Mouse (Mus musculus) kidney, embryonic 14.5 days (tissue): ENCODE data around the gene Psmc2. TPM values are rescaled to one million over a fixed set of nuclear protein-coding genes. Genes with fewer than 3 reads are reported as not detected.

Experiments
- ATAC-seq: fragments of 200-750 bp; cut with Nextera tagmentation; 2 replicates; pipeline ENCODE4 v1.8.0; 2017; ENCODE audit warnings: moderate number of reproducible peaks, mild to moderate bottlenecking, moderate TSS enrichment, moderate library complexity; ENCODE audit not compliant: low FRiP score, low TSS enrichment
- H3K27ac ChIP-seq: fragments of 300-500 bp; sonication (generic); 2 replicates; pipeline ENCODE4 v1.5.1; 2014; ENCODE audit warnings: low read depth, mild to moderate bottlenecking, low read length, moderate library complexity, mixed read lengths
- H3K27me3 ChIP-seq: fragments of 300-500 bp; sonication (generic); 2 replicates; pipeline ENCODE4 v1.6.1; 2014; ENCODE audit warnings: mild to moderate bottlenecking, low read length; ENCODE audit not compliant: control insufficient read depth, insufficient read depth
- H3K36me3 ChIP-seq: fragments of 300-500 bp; sonication (generic); 2 replicates; pipeline ENCODE4 v1.6.1; 2014; ENCODE audit warnings: low read length, mixed read lengths; ENCODE audit not compliant: control insufficient read depth, insufficient read depth
- H3K4me1 ChIP-seq: fragments of 300-500 bp; sonication (generic); 2 replicates; pipeline ENCODE4 v1.6.1; 2014; ENCODE audit warnings: low read length, mixed read lengths; ENCODE audit not compliant: control insufficient read depth, insufficient read depth
- H3K4me2 ChIP-seq: fragments of 300-500 bp; sonication (generic); replicated peaks from 2 replicates; pipeline ENCODE4 v1.6.1; 2014; ENCODE audit warnings: low read depth, mild to moderate bottlenecking, low read length
- H3K4me3 ChIP-seq: fragments of 300-500 bp; sonication (generic); 2 replicates; pipeline ENCODE4 v1.5.1; 2014; ENCODE audit warnings: mild to moderate bottlenecking, low read length
- H3K9ac ChIP-seq: fragments of 300-500 bp; sonication (generic); 2 replicates; pipeline ENCODE4 v1.6.1; 2014; ENCODE audit warnings: low read depth, mild to moderate bottlenecking, low read length, moderate library complexity
- H3K9me3 ChIP-seq: fragments of 300-500 bp; sonication (generic); 2 replicates; pipeline ENCODE4 v1.6.1; 2016; ENCODE audit warnings: low read length; ENCODE audit not compliant: control insufficient read depth
- WGBS: fragments of 180-500 bp; shearing (Covaris S2); extraction: QIAGEN DNeasy Blood & Tissue Kit; methylation state at CpG from one replicate; pipeline ENCODE4 v1.1.7; 2014; 5-methylcytosine and 5-hydroxymethylcytosine counted together
- polyA plus RNA-seq: library from polyadenylated mRNA; unstranded; fragments of >200 nt; fragmentation: Nextera tagmentation; extraction: Ambion mirVana; gene quantifications from 2 replicates; pipeline ENCODE4 v1.2.1, GENCODE M21; 2014

Gene Psmc2
- polyA plus RNA-seq = 174 and 188 TPM in 2 replicates

GRCm38 (mm10) chr5:21785053-21785452 lies at the start of gene Psmc2, which contains the start of gene Dnajc2:
TSS of gene Psmc2 (plus strand) at chr5:21785283.
TSS of gene Dnajc2 (minus strand) at chr5:21785251.
- peaks cover 30% of the 10 kb centered on the region for H3K36me3 ChIP-seq
- ATAC-seq = peak; percentile 95
- peak within 1 kb of the TSS; percentile 77 for H3K9ac ChIP-seq
- peak within 1 kb of the TSS; percentile 94 for H3K4me2 ChIP-seq
- no peaks in the 10 kb centered on the region for H3K9me3 ChIP-seq
- H3K27ac ChIP-seq = peak within 1 kb of the TSS; percentile 61
- no peaks in the 10 kb centered on the region for H3K27me3 ChIP-seq
- WGBS = under 1% methylated on average over 37 of the region's 37 CpGs
- peaks cover 9% of the 10 kb centered on the region; the same call in 1 of the 2 replicates for H3K4me1 ChIP-seq
- peak within 1 kb of the TSS; percentile 95 for H3K4me3 ChIP-seq

GRCm38 (mm10) chr5:21735584-21735983 lies 49.5 kb upstream of the Psmc2 start:
- H3K27ac ChIP-seq = no peak overlapping the region
- H3K4me3 ChIP-seq = peak overlapping the region; percentile 12; the same call in 1 of the 2 replicates
- 33% methylated on average over 10 of the region's 10 CpGs for WGBS
- H3K4me2 ChIP-seq = no peak overlapping the region; the same call in 1 of the 2 replicates
- H3K27me3 ChIP-seq = no peaks in the 10 kb centered on the region
- H3K9ac ChIP-seq = no peak overlapping the region
- H3K36me3 ChIP-seq = peaks cover 17% of the 10 kb centered on the region
- no peak; the same call in 1 of the 2 replicates for ATAC-seq
- H3K9me3 ChIP-seq = no peaks in the 10 kb centered on the region
- H3K4me1 ChIP-seq = peaks cover 14% of the 10 kb centered on the region; the same call in 1 of the 2 replicates

GRCm38 (mm10) chr5:21736046-21736445 lies 49.0 kb upstream of the Psmc2 start:
- Histone ChIP-seq H3K9me3 (no peaks in the 10 kb centered on the region), H3K4me3 (no peak overlapping the region), H3K36me3 (peaks cover 19% of the 10 kb centered on the region), H3K27me3 (no peaks in the 10 kb centered on the region), H3K4me2 (no peak overlapping the region), H3K9ac (no peak overlapping the region), H3K27ac (no peak overlapping the region), H3K4me1 (peaks cover 14% of the 10 kb centered on the region; the same call in 1 of the 2 replicates)
- WGBS = 89% methylated on average over 11 of the region's 11 CpGs
- no peak for ATAC-seq

- H3K9ac ChIP-seq = peak within 1 kb of the TSS; percentile 86
- H3K4me3 ChIP-seq = peak within 1 kb of the TSS; percentile 94
- H3K9me3 ChIP-seq = no peaks in the 10 kb centered on the region
- WGBS = under 1% methylated on average over 41 of the region's 42 CpGs
- H3K36me3 ChIP-seq = peaks cover 29% of the 10 kb centered on the region
- no peaks in the 10 kb centered on the region for H3K27me3 ChIP-seq
- H3K4me2 ChIP-seq = peak within 1 kb of the TSS; percentile 81
- ATAC-seq = peak; percentile 83
- peaks cover 14% of the 10 kb centered on the region; the same call in 1 of the 2 replicates for H3K4me1 ChIP-seq
- peak within 1 kb of the TSS; percentile 51; the same call in 1 of the 2 replicates for H3K27ac ChIP-seq
Observed at GRCm38 (mm10) chr5:21736956-21737585, 48.0 kb upstream of the Psmc2 start, which contains the start of gene Pmpcb. TSS of gene Pmpcb (plus strand) at chr5:21737141.

- Histone ChIP-seq H3K9me3 (no peaks in the 10 kb centered on the region), H3K4me3 (peak overlapping the region; percentile 94), H3K4me1 (peaks cover 11% of the 10 kb centered on the region; the same call in 1 of the 2 replicates), H3K27ac (no peak overlapping the region), H3K9ac (peak overlapping the region; percentile 86), H3K36me3 (peaks cover 34% of the 10 kb centered on the region), H3K4me2 (peak overlapping the region; percentile 81), H3K27me3 (no peaks in the 10 kb centered on the region)
- 17% methylated on average over 10 of the region's 10 CpGs for WGBS
- ATAC-seq = no peak
Observed at GRCm38 (mm10) chr5:21737620-21738019, 47.5 kb upstream of the Psmc2 start.

GRCm38 (mm10) chr5:21739120-21739519 lies 46.0 kb upstream of the Psmc2 start:
- Histone ChIP-seq H3K9ac (no peak overlapping the region), H3K4me3 (no peak overlapping the region), H3K9me3 (no peaks in the 10 kb centered on the region), H3K36me3 (peaks cover 49% of the 10 kb centered on the region), H3K4me2 (no peak overlapping the region), H3K27me3 (no peaks in the 10 kb centered on the region), H3K4me1 (peaks cover 7% of the 10 kb centered on the region; the same call in 1 of the 2 replicates), H3K27ac (no peak overlapping the region)
- WGBS = 93% methylated on average over 11 of the region's 11 CpGs
- no peak for ATAC-seq

GRCm38 (mm10) chr5:21739881-21740280 lies 45.2 kb upstream of the Psmc2 start:
- no peaks in the 10 kb centered on the region for H3K27me3 ChIP-seq
- H3K36me3 ChIP-seq = peaks cover 57% of the 10 kb centered on the region
- no peak overlapping the region for H3K4me3 ChIP-seq

GRCm38 (mm10) chr5:21743606-21744005 lies 41.5 kb upstream of the Psmc2 start:
- H3K4me2 ChIP-seq = no peak overlapping the region
- H3K9me3 ChIP-seq = no peaks in the 10 kb centered on the region
- no peak overlapping the region for H3K4me3 ChIP-seq
- no peaks in the 10 kb centered on the region for H3K4me1 ChIP-seq
- H3K36me3 ChIP-seq = peaks cover 94% of the 10 kb centered on the region
- ATAC-seq = no peak
- no peaks in the 10 kb centered on the region for H3K27me3 ChIP-seq
- no peak overlapping the region for H3K9ac ChIP-seq
- WGBS = 97% methylated on average over 10 of the region's 10 CpGs
- no peak overlapping the region for H3K27ac ChIP-seq

More at GRCm38 (mm10) chr5:21739881-21740280, 45.2 kb upstream of the Psmc2 start:
- H3K4me2 ChIP-seq = no peak overlapping the region
- no peaks in the 10 kb centered on the region for H3K9me3 ChIP-seq
- no peak overlapping the region for H3K9ac ChIP-seq
- peaks cover 7% of the 10 kb centered on the region; the same call in 1 of the 2 replicates for H3K4me1 ChIP-seq
- no peak for ATAC-seq
- WGBS = 86% methylated on average over 13 of the region's 13 CpGs
- no peak overlapping the region for H3K27ac ChIP-seq

GRCm38 (mm10) chr5:21744651-21745050 lies 40.4 kb upstream of the Psmc2 start:
- Histone ChIP-seq H3K9me3 (no peaks in the 10 kb centered on the region), H3K9ac (no peak overlapping the region), H3K4me2 (no peak overlapping the region), H3K36me3 (peaks cover 96% of the 10 kb centered on the region), H3K4me3 (no peak overlapping the region), H3K27ac (no peak overlapping the region), H3K4me1 (no peaks in the 10 kb centered on the region), H3K27me3 (no peaks in the 10 kb centered on the region)
- ATAC-seq = no peak
